Mouse (Mus musculus) 3134 (cell line): ENCODE data around the gene Flt3.

Source experiments
- DNase-seq: peaks from one replicate; pipeline ENCODE4 v3.0.0-alpha.2; 2011; ENCODE audit warnings: low spot score; ENCODE audit not compliant: insufficient read length; ENCODE audit errors: extremely low read depth

Gene Flt3

GRCm38 (mm10) chr5:147315432-147316075 lies 84.7 kb downstream of the Flt3 start:
- DNase-seq = no peak

DNA sequence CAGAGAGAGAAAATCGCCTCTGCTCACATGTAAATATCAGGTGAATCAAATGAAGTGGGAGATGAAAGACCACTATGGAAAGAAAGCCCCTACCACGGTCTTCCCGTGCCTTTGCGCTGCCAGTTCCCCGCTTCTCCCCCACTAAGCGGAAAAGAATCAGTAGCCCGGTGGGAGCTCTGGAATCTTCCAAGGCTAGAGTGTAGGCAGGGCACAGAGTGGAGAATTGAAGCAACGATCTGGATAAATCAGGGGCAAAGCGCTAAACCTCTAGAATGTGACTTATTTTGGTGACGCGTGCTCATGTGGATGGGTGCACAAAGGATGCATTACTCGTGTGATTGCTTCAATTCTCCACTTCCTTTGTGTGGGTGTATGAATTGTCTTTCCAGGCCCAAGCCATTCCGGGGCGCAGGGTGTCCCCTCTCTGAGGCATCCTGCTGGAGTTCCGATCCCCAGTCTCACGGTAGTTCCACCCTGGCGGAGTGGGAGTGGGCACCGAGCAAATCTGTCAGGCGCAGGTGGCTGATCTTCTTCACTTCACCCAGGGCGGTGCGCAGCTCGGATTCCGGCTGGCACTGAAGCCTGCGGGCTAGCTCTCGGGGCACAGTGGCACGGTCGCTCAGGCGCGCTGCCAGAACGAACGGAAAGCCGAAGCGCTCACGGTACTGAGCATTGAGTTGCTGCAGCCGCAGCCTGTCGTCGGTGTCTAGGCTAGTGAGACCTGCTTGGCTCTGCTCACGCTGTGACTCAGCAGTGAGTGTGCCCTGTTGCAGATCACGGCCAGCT lies 85.5 kb downstream of the Flt3 start:
- peak; percentile 80 for DNase-seq

- DNase-seq = no peak
Measured at GRCm38 (mm10) chr5:147312830-147313685, 87.2 kb downstream of the Flt3 start.

DNA sequence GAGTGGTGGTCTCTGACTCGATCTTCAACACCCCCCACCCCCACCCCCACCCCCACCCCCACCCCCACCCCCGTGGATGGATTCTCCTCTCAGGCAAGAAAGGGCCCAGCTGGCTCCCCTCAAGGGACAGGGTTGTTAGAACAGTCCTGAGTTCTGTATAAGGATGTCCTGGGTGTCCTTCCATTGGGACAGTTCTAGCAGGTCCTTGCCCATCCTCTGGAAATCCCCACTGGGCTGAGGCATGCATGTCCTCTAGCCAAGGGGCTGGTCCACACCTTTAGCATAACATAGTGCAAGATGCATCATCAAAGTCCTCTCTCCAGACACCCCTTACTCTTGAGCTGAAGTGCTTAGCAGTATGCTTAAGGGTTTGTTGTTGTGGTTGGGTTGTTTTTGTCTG lies 90.5 kb downstream of the Flt3 start:
- no peak for DNase-seq

DNA sequence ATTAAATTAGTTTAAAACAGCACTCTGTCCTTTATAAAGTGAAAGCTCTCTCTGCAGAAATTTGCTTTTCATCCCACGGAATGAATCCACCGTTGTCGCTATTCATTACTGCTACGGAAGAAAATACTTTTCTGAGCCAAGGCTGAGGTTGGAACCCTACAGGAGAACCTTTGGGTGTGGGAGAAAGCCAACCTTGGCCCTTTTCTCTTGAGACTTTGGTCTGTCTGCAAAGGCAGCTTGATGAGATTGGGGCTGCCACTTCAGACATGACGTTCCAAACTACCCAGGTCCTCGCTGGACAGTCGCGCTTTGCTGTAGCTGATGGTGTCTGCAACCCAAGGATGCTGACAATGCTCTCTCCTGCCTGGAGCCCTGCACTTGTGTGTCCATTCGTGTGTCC lies 91.8 kb downstream of the Flt3 start:
- no peak for DNase-seq

GRCm38 (mm10) chr5:147307398-147307785 lies 92.9 kb downstream of the Flt3 start:
- no peak for DNase-seq

DNA sequence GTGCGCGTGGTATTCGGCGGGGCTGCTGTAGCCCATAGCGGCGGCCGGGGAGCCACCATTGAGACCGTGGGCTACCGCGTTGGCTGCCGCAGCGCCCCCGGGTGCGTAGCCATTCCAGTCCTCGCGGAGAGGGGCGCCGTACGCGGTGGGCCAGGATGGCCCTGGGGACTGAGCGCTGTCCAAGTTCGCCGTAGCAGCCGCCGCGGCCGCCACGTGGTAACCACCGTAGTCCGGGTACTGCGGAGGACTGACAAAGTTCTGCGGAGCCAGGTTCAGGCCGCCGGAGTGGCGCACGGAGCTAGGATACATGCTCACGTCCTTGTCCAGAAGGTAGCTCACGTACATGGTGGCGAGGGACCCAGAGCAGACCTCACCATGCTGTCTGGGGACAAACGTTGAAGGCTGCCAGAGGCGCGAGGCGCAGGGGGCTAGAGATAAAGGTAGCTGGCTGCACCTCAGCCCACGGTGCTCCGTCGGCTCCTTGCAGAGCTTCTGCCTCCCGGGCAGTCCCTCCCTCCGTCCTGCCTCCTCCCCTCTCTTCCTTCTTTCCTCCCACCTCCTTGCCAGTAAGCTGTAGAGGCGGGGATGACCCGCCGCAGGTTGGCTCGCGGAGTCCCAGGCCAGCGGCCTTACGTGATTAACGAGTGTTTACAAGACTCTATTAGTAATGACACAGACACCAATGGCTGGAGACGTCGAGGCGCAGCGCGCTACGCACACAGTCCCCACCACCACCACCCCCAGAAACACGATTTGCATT lies 93.5 kb downstream of the Flt3 start, which contains the start of gene Cdx2:
Gene Cdx2 (minus strand): TSS at position 633 of the 760 bp plus-strand sequence.
- DNase-seq = peak; percentile 13

DNA sequence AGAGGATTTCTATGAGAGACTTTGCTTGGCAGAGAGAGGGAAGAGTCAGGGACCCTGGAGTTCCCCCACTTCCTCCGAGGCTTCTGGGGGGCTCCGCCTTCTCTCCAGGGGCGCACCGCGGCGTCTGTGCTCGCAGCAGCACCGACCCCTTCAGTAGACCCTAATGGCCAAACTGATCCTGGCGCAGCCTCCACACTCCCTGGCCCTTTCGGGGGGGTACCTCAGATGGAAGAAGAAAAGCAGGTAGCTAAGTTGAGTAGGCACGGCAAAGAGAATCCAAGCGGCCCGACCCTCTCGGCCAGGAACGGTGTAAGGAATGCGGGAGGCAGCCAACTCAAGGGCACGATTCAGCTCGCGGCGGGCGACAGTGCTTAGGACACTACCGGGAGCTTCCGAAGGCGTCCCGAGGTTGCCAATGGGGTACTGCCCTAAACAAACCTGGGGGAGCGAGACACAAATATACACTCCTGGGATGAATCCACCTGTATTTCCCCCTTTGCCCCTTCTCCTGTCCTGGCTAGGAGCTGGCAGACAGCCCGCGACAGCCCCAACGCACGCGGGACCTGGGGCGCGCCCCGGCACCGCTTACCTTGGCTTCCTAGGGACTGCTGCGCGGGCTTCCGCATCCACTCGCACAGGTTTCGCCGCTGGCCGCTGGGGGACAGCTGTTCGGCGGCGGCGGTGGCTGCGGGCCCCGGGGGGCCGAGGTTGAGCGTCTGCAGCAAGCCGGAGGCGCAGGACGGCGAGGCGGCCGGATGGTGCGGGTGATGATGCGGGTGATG lies 94.2 kb downstream of the Flt3 start:
- DNase-seq = no peak

- no peak for DNase-seq
Measured at GRCm38 (mm10) chr5:147305166-147305565, 95.1 kb downstream of the Flt3 start.

DNA sequence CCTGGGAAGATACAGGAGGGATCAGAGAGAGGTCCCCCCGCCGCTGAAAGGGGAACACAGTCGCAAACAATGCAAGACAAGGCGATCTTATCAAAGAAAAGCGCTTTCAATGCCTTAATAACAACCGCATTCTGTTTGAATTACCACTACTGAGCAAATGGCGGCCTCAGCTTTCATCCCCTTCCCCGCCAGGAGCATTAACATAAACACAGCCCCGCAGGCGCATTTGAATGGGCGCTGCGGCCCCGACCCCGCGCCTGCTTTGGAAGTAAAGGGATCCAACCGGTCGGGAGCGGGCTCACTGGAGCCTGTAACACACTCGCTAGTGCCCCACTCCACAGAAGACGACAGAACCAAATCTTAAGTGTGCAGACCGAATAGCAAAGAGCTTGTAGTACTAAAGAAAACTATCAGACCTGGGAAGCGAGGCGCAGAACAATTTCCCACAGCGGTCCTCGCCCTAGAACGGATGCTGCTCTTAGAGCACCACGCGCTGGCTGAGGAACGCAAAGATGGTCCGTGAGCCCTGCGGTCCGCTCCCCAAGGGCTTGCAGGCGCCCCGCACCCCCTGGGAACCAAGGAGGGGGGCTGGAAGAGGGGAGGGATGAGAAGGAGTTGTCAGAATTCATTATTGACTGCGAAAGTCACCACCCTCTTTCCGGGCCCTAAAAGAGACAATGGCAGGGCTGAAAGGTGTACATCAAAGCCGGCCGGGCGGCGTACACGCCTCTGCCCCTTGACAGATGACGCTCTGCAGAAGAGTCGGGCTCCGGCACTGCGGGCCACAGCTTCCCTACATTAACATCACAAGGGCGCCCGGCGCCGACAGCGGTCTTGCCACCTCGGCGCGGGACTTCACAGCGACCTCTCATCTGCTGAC lies 95.8 kb downstream of the Flt3 start:
- no peak for DNase-seq

DNA sequence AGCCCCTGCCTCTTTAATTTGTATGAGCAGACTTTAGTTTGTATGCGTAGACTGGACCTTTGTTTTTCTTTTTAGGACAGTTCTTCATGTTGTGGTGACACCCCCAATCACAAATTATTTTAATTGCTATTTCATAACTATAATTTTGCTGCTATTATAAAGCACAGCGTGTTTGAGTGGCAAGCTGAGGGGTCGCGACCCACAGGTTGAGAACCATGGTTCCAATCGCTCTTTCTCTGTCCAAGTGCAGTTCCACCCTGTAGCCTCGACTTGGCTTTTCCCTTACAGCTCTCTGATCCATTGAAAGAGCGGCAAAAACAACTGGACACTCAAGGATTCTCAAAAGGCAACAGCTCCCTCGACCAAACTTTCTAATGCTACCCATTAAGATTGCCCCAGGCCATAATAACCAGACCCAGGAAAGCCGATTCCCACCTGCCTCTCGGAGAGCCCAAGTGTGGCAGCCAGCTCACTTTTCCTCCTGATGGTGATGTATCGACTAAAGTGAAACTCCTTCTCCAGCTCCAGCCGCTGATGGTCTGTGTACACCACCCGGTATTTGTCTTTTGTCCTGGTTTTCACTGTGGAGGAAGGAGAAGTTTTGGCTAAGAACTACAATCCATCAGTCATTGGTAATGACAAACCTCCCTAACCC lies 97.4 kb downstream of the Flt3 start:
- DNase-seq = no peak

DNA sequence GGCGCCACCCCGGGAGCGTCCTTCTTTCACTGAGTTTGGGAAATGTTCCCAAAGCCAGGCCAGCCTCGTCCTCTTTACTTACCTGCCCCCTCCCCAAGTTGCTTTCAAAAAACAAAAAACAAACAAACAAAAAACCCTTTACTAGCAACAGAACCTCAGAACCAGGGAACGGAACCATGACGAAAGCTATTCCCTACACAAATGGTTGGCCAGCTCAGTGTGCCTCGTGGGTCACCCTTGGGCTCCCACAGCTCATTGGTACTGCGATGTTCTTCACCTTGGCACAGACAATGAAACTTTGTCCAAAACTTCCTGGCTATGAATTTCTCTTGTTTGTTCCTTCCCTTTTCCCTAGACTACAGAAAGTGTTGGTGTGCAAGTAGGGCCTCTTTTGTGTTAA lies 98.1 kb downstream of the Flt3 start:
- no peak for DNase-seq

- no peak for DNase-seq
Measured at GRCm38 (mm10) chr5:147301781-147302070, 98.6 kb downstream of the Flt3 start.

GRCm38 (mm10) chr5:147300917-147301780 lies 99.1 kb downstream of the Flt3 start:
- no peak for DNase-seq

- DNase-seq = no peak
Measured at GRCm38 (mm10) chr5:147300001-147300363, 100.3 kb downstream of the Flt3 start.

DNA sequence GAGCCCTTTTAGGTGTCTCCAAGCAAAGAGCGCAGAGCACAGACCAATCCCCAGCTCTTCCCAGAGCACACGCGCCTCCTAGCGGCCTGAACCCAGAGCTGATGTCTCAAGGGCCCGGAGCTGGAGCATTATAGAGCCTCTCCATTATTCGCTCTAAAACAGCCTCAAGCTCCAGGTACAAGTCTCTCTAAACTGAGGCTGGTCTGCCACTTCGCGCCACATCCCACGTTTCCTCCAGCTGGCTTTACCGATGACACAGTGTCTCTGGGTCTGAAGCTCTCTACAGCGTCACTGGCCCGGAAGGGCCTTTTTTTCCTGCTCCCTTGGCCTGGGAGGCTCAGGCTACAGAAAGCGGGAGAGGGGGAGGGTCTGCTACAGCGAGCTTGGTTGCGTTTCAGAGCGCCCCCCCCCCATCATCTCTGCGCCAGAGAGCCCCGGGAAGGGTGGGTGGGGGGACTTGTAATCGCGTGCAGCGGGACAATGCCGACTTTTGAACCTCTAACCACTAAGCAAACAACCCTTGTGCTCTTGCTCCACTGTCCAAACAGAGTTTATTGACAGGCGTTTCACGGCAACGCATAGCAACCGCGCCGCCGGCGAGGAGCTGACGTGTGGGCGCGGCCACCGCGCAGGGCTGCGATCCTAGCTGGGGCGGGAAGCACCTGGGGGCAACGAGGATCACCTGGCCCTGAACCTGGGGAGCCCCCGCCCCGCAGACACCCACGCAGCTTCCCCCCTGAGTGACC lies 100.9 kb downstream of the Flt3 start:
- no peak for DNase-seq

DNA sequence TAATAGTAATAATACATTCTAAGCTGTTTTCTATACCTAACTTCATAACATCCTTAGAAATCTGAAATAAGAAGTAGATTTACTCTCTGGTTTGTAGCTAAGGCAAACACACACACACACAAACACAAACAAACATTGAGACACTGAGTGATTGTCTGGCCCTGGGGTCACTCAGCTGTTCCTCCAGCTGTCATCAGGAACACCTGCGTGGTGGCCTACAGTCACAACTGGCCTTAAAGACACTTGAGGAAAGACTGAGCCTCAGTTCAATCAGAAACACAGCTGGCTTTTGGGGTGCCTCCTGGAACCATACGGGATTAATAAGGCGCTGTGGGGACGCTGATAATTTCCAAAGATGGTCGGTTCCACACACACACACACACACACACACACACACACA lies 103.0 kb downstream of the Flt3 start:
- DNase-seq = no peak
